Mouse (Mus musculus) erythroblast, embryonic 14.5 days (primary cell): ENCODE results near the gene Polr2f.

Experiments
- GATA1 ChIP-seq: IDR thresholded peaks from 2 replicates; pipeline ENCODE4 v1.6.1; 2012; ENCODE audit warnings: low read length, inconsistent platforms, mixed read lengths
- TAL1 ChIP-seq: IDR thresholded peaks from 3 replicates; pipeline ENCODE4 v1.6.1; 2012; ENCODE audit warnings: low read length, inconsistent platforms, mixed read lengths

GRCm38 (mm10) chr15:79192450-79192849 lies 51.6 kb downstream of the Polr2f start:
- TF ChIP-seq GATA1: no peak
- TF ChIP-seq TAL1: no peak
